In the genomic region with DNA sequence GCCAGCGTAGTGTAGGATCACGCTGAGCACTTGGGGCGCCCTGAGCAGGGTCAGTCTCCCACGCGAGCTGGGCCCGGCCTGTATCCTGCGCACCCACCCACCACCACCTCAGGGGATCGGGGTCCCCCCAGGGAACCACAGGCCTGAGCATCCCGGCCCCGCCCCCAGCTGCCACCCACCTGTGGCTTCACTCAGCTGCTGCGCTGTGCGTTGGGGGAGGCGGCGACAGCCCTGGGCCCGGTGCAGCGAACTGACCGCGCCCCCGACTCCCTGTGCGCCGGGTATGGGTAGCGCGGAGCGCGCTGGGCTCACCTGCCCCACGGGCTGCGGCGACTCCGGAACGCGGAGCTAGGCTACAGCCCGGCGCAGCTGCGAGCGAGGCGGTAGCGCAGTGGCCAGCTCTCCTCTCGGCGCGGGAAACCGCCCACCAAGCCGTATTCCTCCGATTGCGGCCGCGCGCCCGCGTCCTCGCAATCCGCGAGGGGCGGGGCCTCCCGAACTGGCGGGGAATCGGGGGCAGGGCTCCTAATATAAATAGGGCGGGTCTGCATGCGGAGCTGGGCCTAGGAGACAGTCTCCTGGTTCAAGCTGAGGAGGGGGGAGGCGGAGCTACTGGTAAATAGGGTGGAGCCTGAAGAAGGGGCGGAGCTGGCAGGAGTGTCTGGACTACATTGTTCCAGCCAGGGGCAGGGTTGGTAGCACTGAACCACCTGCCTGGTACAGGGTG, we compare ENCODE assay signal across 8 mouse cellular contexts. TPM values are rescaled to one million over a fixed set of nuclear protein-coding genes. Genes with fewer than 3 reads are reported as not detected.
DNase-seq lines count a peak whose midpoint lies in the region; ATAC-seq lines count a peak whose summit lies in the region.

C2cd4c (minus strand) TSS at position 448 of the 727 bp plus-strand sequence.

- H3K9me3 ChIP-seq in limb, embryonic 10.5 days (replicated peaks): no peaks in the 10 kb centered on the region
- no peaks in the 10 kb centered on the region for H3K9me3 ChIP-seq in midbrain, embryonic 10.5 days (replicated peaks)
- no peaks in the 10 kb centered on the region for H3K9me3 ChIP-seq in stomach, embryonic 14.5 days (ENCODE audit: control insufficient read depth, low read depth, low read length)

- peaks cover 38% of the 10 kb centered on the region for H3K4me1 ChIP-seq in limb, embryonic 10.5 days
- H3K4me1 ChIP-seq in midbrain, embryonic 10.5 days: peaks cover 48% of the 10 kb centered on the region
- peaks cover 12% of the 10 kb centered on the region for H3K4me1 ChIP-seq in stomach, embryonic 14.5 days (ENCODE audit: control insufficient read depth, insufficient read depth, low read length)

- DNase-seq in ovary, adult 18-20 months (ENCODE audit: low spot score): peak; percentile 49
- no peak for DNase-seq in ovary, postnatal 10 days (ENCODE audit: low spot score)
- DNase-seq in gastrocnemius, postnatal 10 days: peak; percentile 42
- peak; percentile 64 for DNase-seq in kidney, adult 18-20 months
- DNase-seq in limb, embryonic 10.5 days (ENCODE audit: low spot score): peak; percentile 79
- DNase-seq in midbrain, embryonic 10.5 days (ENCODE audit: low spot score): peak; percentile 83

- WGBS in limb, embryonic 10.5 days: 1% methylated on average over 59 of the region's 60 CpGs
- WGBS in midbrain, embryonic 10.5 days: 1% methylated on average over 60 of the region's 60 CpGs
- WGBS in stomach, embryonic 14.5 days: 1% methylated on average over 60 of the region's 60 CpGs

- peak within 1 kb of the TSS; percentile 70 for H3K27ac ChIP-seq in limb, embryonic 10.5 days
- H3K27ac ChIP-seq in midbrain, embryonic 10.5 days (replicated peaks): peak within 1 kb of the TSS; percentile 83
- H3K27ac ChIP-seq in stomach, embryonic 14.5 days (ENCODE audit: low read length): no peak within 1 kb of the TSS

- H3K9ac ChIP-seq in stomach, embryonic 14.5 days (replicated peaks; ENCODE audit: low read depth, low read length): peak within 1 kb of the TSS; percentile 52; the same call in 1 of the 2 replicates

- peaks cover 61% of the 10 kb centered on the region for H3K27me3 ChIP-seq in limb, embryonic 10.5 days (ENCODE audit: low read depth, poor library complexity, severe bottlenecking)
- peaks cover 49% of the 10 kb centered on the region for H3K27me3 ChIP-seq in midbrain, embryonic 10.5 days (ENCODE audit: low read depth, poor library complexity, severe bottlenecking)
- peaks cover 19% of the 10 kb centered on the region for H3K27me3 ChIP-seq in stomach, embryonic 14.5 days (ENCODE audit: control insufficient read depth, insufficient read depth, low read length)

- ATAC-seq in common myeloid progenitor, adult 5-6 weeks (replicated peaks; ENCODE audit: low read depth, poor library complexity, severe bottlenecking): peak; percentile 81
- ATAC-seq in stomach, embryonic 14.5 days (ENCODE audit: insufficient number of reproducible peaks, insufficient read depth, low FRiP score, low read depth): peak; percentile 85

- H3K36me3 ChIP-seq in limb, embryonic 10.5 days: no peaks in the 10 kb centered on the region
- no peaks in the 10 kb centered on the region for H3K36me3 ChIP-seq in midbrain, embryonic 10.5 days
- no peaks in the 10 kb centered on the region for H3K36me3 ChIP-seq in stomach, embryonic 14.5 days (ENCODE audit: control insufficient read depth, insufficient read depth, low read length)

- peak within 1 kb of the TSS; percentile 94 for H3K4me2 ChIP-seq in stomach, embryonic 14.5 days (replicated peaks; ENCODE audit: low read depth, low read length)

- H3K4me3 ChIP-seq in limb, embryonic 10.5 days: peak within 1 kb of the TSS; percentile 73
- peak within 1 kb of the TSS; percentile 76 for H3K4me3 ChIP-seq in midbrain, embryonic 10.5 days
- peak within 1 kb of the TSS; percentile 52 for H3K4me3 ChIP-seq in stomach, embryonic 14.5 days (ENCODE audit: low read depth, low read length)

RNA-seq across cellular contexts. Expression of gene C2cd4c, which starts in this region (rescaled TPM):
- total RNA-seq in common myeloid progenitor, adult 5-6 weeks (2017): not detected in 2 replicates
- total RNA-seq in gastrocnemius, postnatal 10 days (2021): under 1 TPM; 0.07 to 0.16 TPM
- polyA plus RNA-seq in limb, embryonic 10.5 days (2016; fragmentation: Nextera tagmentation; extraction: Ambion mirVana): not detected in 2 replicates
- polyA plus RNA-seq in midbrain, embryonic 10.5 days (2016; fragmentation: Nextera tagmentation; extraction: Ambion mirVana): 0.06 and 0.11 TPM in 2 replicates
- 0.04 and 0.13 TPM in 2 replicates for polyA plus RNA-seq in stomach, embryonic 14.5 days (2014; fragmentation: Nextera tagmentation; extraction: Ambion mirVana)

Comparison
In these comparisons a context has a peak if more than half of its experiments do, and no peak if none do; other contexts are left out.
1. Peak in ATAC-seq in common myeloid progenitor, adult 5-6 weeks; RNA of the gene not detected or under 1 TPM.
2. Peak in DNase-seq in gastrocnemius, postnatal 10 days; RNA of the gene not detected or under 1 TPM.
3. Peak in DNase-seq, H3K4me3 ChIP-seq and H3K27ac ChIP-seq in limb, embryonic 10.5 days; RNA of the gene not detected or under 1 TPM.
4. Peak in DNase-seq, H3K4me3 ChIP-seq and H3K27ac ChIP-seq in midbrain, embryonic 10.5 days; RNA of the gene not detected or under 1 TPM.
5. Peak in ATAC-seq, H3K4me3 ChIP-seq, H3K9ac ChIP-seq and H3K4me2 ChIP-seq in stomach, embryonic 14.5 days; RNA of the gene not detected or under 1 TPM.